Mouse (Mus musculus) olfactory bulb, adult 2 months (tissue): Measurements from ENCODE around the gene Herpud1.

Experiments
- CTCF ChIP-seq: fragments of 200-500 bp; IDR thresholded peaks from 2 replicates; pipeline ENCODE4 v1.5.1; 2012; ENCODE audit warnings: low read depth, mild to moderate bottlenecking, low read length, moderate library complexity; ENCODE audit not compliant: insufficient read depth
- POLR2A ChIP-seq: fragments of 200-500 bp; IDR thresholded peaks from 2 replicates; pipeline ENCODE4 v1.6.1; 2012; ENCODE audit warnings: mild to moderate bottlenecking, low read depth, low read length, moderate library complexity; ENCODE audit not compliant: insufficient read depth

DNA sequence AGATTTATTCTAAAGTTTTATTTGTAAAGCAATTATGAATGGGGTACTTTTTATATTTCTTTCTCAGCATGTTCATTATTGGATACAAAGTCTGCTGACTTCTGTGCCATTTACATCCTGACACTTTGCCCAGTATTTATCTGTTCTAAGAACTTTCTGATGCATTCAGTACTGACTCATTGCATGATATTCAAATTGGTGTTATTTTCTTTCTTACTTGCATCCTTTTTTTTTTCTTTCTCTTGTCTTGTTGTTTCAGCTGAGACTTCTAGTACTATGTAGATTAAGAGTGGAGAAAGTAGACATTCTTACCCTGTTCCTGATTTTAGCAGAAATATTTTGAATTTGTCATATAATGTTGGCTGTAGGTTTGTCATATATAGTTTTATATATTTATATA, 53.5 kb downstream of the Herpud1 start:
- TF ChIP-seq CTCF (no peak), POLR2A (no peak)
